Mouse (Mus musculus) MEL (cell line): ENCODE measurements at regions not wholly inside any gene's neighbourhood (a gene's known extent, or its start where the extent isn't known, plus 50 kb on each side); places are given as distances from the start of the nearest gene placed in this dataset.

Experiments
- DNase-seq: peaks from one replicate; pipeline ENCODE4 v3.0.0; 2011; ENCODE audit warnings: low read depth, low spot score
- H3K27ac ChIP-seq: 2 replicates; pipeline ENCODE4 v1.5.1; 2012; ENCODE audit warnings: low read depth, mild to moderate bottlenecking, control low read depth, low read length, moderate library complexity; ENCODE audit not compliant: control insufficient read depth
- H3K27me3 ChIP-seq, 2 experiments: fragments of 150-350 bp in 1 of 2; sonication (generic) in 1 of 2; 2 replicates each; pipeline ENCODE4 v1.6.1; 2012; ENCODE audit warnings: low read length in 2 of 2, mild to moderate bottlenecking in 2 of 2, improper control_type of control experiment in 1 of 2, moderate library complexity in 1 of 2; ENCODE audit not compliant: insufficient read depth in 2 of 2, control insufficient read depth in 1 of 2
- H3K36me3 ChIP-seq, 2 experiments: 2 replicates each; pipeline ENCODE4 v1.6.1; 2012 to 2014; ENCODE audit warnings: low read length in 2 of 2, improper control_type of control experiment in 1 of 2, inconsistent platforms in 1 of 2, mild to moderate bottlenecking in 1 of 2; ENCODE audit not compliant: insufficient read depth in 2 of 2, control insufficient read depth in 1 of 2
- H3K4me1 ChIP-seq, 2 experiments: fragments of 150-350 bp in 1 of 2; sonication (generic) in 1 of 2; 2 replicates each; pipeline ENCODE4 v1.6.1; 2012; ENCODE audit warnings: low read length in 2 of 2, improper control_type of control experiment in 1 of 2, mild to moderate bottlenecking in 1 of 2; ENCODE audit not compliant: insufficient read depth in 2 of 2, control insufficient read depth in 1 of 2
- H3K4me3 ChIP-seq, 2 experiments: fragments of 150-350 bp in 1 of 2; sonication (generic) in 1 of 2; 2 replicates each; pipeline ENCODE4 v1.5.1; 2012; ENCODE audit warnings: low read depth in 2 of 2, low read length in 2 of 2, mild to moderate bottlenecking in 2 of 2, moderate library complexity in 2 of 2, control low read depth in 1 of 2, improper control_type of control experiment in 1 of 2; ENCODE audit not compliant: control insufficient read depth in 1 of 2, insufficient read depth in 1 of 2
- H3K79me2 ChIP-seq: 2 replicates; pipeline ENCODE4 v1.6.1; 2012; ENCODE audit warnings: mild to moderate bottlenecking, low read length, moderate library complexity; ENCODE audit not compliant: control insufficient read depth, poor library complexity, insufficient read depth
- H3K9ac ChIP-seq: 2 replicates; pipeline ENCODE4 v1.6.1; 2012; ENCODE audit warnings: low read depth, mild to moderate bottlenecking, control low read depth, low read length, moderate library complexity; ENCODE audit not compliant: control insufficient read depth, poor library complexity, severe bottlenecking
- H3K9me3 ChIP-seq: fragments of 150-350 bp; sonication (generic); replicated peaks from 2 replicates; pipeline ENCODE4 v1.6.1; 2012; ENCODE audit warnings: mild to moderate bottlenecking, low read length, improper control_type of control experiment, moderate library complexity; ENCODE audit not compliant: insufficient read depth
- BHLHE40 ChIP-seq: IDR thresholded peaks from 2 replicates; pipeline ENCODE4 v1.6.1; 2012; ENCODE audit warnings: low read depth, mild to moderate bottlenecking, inconsistent platforms, low read length, improper control_type of control experiment, borderline replicate concordance
- CHD1 ChIP-seq: IDR thresholded peaks from 2 replicates; pipeline ENCODE4 v1.6.1; 2012; ENCODE audit warnings: low read depth, mild to moderate bottlenecking, inconsistent platforms, low read length, improper control_type of control experiment
- CHD2 ChIP-seq: IDR thresholded peaks from 2 replicates; pipeline ENCODE4 v1.6.1; 2011; ENCODE audit warnings: low read length, improper control_type of control experiment
- EP300 ChIP-seq, 2 experiments: IDR thresholded peaks; 2 replicates each; pipeline ENCODE4 v1.6.1; 2011; ENCODE audit warnings: improper control_type of control experiment in 2 of 2, low read length in 2 of 2, low read depth in 1 of 2, mild to moderate bottlenecking in 1 of 2
- ETS1 ChIP-seq: IDR thresholded peaks from 2 replicates; pipeline ENCODE4 v1.6.1; 2012; ENCODE audit warnings: low read depth, mild to moderate bottlenecking, inconsistent platforms, low read length, improper control_type of control experiment, moderate library complexity
- GABPA ChIP-seq: IDR thresholded peaks from 2 replicates; pipeline ENCODE4 v1.6.1; 2012; ENCODE audit warnings: low read depth, mild to moderate bottlenecking, inconsistent platforms, low read length, improper control_type of control experiment, moderate library complexity
- GATA1 ChIP-seq: IDR thresholded peaks from 2 replicates; pipeline ENCODE4 v1.6.1; 2011; ENCODE audit warnings: low read depth, low read length, improper control_type of control experiment
- MAFK ChIP-seq: IDR thresholded peaks from 2 replicates; pipeline ENCODE4 v1.6.1; 2011; ENCODE audit warnings: low read depth, mild to moderate bottlenecking, low read length, improper control_type of control experiment, borderline replicate concordance
- MAX ChIP-seq: IDR thresholded peaks from 2 replicates; pipeline ENCODE4 v1.6.1; 2011; ENCODE audit warnings: low read length, improper control_type of control experiment
- MAZ ChIP-seq: IDR thresholded peaks from 2 replicates; pipeline ENCODE4 v1.6.1; 2012; ENCODE audit warnings: low read depth, mild to moderate bottlenecking, inconsistent platforms, low read length, improper control_type of control experiment
- MEF2A ChIP-seq: IDR thresholded peaks from 2 replicates; pipeline ENCODE4 v1.6.1; 2014; ENCODE audit warnings: low read depth, mild to moderate bottlenecking, inconsistent platforms, low read length, improper control_type of control experiment; ENCODE audit not compliant: poor library complexity, insufficient replicate concordance, severe bottlenecking; ENCODE audit errors: extremely low read depth
- MXI1 ChIP-seq: IDR thresholded peaks from 2 replicates; pipeline ENCODE4 v1.6.1; 2011; ENCODE audit warnings: mild to moderate bottlenecking, low read depth, low read length, improper control_type of control experiment
- POLR2A ChIP-seq, 2 experiments: IDR thresholded peaks; 2 replicates each; pipeline ENCODE4 v1.6.1; 2011 to 2012; ENCODE audit warnings: low read length in 2 of 2, mild to moderate bottlenecking in 2 of 2, control low read depth in 1 of 2, improper control_type of control experiment in 1 of 2, low read depth in 1 of 2, moderate library complexity in 1 of 2; ENCODE audit not compliant: control insufficient read depth in 1 of 2, insufficient read depth in 1 of 2, poor library complexity in 1 of 2
- POLR2AphosphoS5 ChIP-seq: IDR thresholded peaks from 2 replicates; pipeline ENCODE4 v1.6.1; 2012; ENCODE audit warnings: low read depth, borderline replicate concordance, mild to moderate bottlenecking, inconsistent platforms, low read length, moderate library complexity, mixed read lengths
- RCOR1 ChIP-seq: IDR thresholded peaks from 2 replicates; pipeline ENCODE4 v1.6.1; 2012; ENCODE audit warnings: low read depth, mild to moderate bottlenecking, inconsistent platforms, low read length, improper control_type of control experiment
- SIN3A ChIP-seq: IDR thresholded peaks from 2 replicates; pipeline ENCODE4 v1.6.1; 2012; ENCODE audit warnings: low read length, improper control_type of control experiment, inconsistent platforms
- TCF12 ChIP-seq: IDR thresholded peaks from 2 replicates; pipeline ENCODE4 v1.6.1; 2014; ENCODE audit warnings: low read depth, mild to moderate bottlenecking, inconsistent platforms, low read length, improper control_type of control experiment, moderate library complexity
- UBTF ChIP-seq: IDR thresholded peaks from 2 replicates; pipeline ENCODE4 v1.6.1; 2012; ENCODE audit warnings: low read depth, mild to moderate bottlenecking, inconsistent platforms, low read length, improper control_type of control experiment, moderate library complexity, borderline replicate concordance; ENCODE audit not compliant: insufficient read depth
- ZC3H11A ChIP-seq: IDR thresholded peaks from 2 replicates; pipeline ENCODE4 v1.6.1; 2012; ENCODE audit warnings: low read depth, mild to moderate bottlenecking, inconsistent platforms, low read length, improper control_type of control experiment
- ZMIZ1 ChIP-seq: IDR thresholded peaks from 2 replicates; pipeline ENCODE4 v1.6.1; 2012; ENCODE audit warnings: low read depth, mild to moderate bottlenecking, inconsistent platforms, low read length, improper control_type of control experiment, moderate library complexity

GRCm38 (mm10) chr10:69036096-69036495 lies 115.1 kb upstream of the Rhobtb1 start:
- no peaks in the 10 kb centered on the region for H3K36me3 ChIP-seq
- no peaks in the 10 kb centered on the region for H3K79me2 ChIP-seq
- TF ChIP-seq ZMIZ1 (no peak), EP300 (IDR thresholded peaks at IDR 0.05; ENCODE audit: low read depth in 1 of 2, low read length in 2 of 2) (no peak), MEF2A (no peak), RCOR1 (no peak), ZC3H11A (no peak), TCF12 (no peak)
- no peak overlapping the region for H3K4me3 ChIP-seq
- no peaks in the 10 kb centered on the region for H3K9me3 ChIP-seq
- no peak overlapping the region for H3K9ac ChIP-seq
- no peak overlapping the region for H3K27ac ChIP-seq
- no peak for DNase-seq
- no peaks in the 10 kb centered on the region for H3K27me3 ChIP-seq
- no peaks in the 10 kb centered on the region for H3K4me1 ChIP-seq

- no peak for TF ChIP-seq GATA1
- TF ChIP-seq CHD1 = no peak
- no peak for TF ChIP-seq SIN3A
- no peak for TF ChIP-seq RCOR1
- TF ChIP-seq EP300 (IDR thresholded peaks at IDR 0.05; ENCODE audit: low read depth in 1 of 2, low read length in 2 of 2) = no peak
- TF ChIP-seq MAX = no peak
- TF ChIP-seq MXI1 = no peak
- no peak for TF ChIP-seq POLR2AphosphoS5
- TF ChIP-seq MAZ = no peak
- TF ChIP-seq MEF2A = no peak
- no peak for TF ChIP-seq ETS1
- TF ChIP-seq ZC3H11A = no peak
Observed at GRCm38 (mm10) chr10:69044171-69044651, 107.0 kb upstream of the Rhobtb1 start.

GRCm38 (mm10) chr10:69045275-69045674 lies 106.0 kb upstream of the Rhobtb1 start:
- TF ChIP-seq CHD2 (no peak), BHLHE40 (no peak), MAFK (no peak), UBTF (no peak), GABPA (no peak), POLR2A (IDR thresholded peaks at IDR 0.05; ENCODE audit: control insufficient read depth in 1 of 2, insufficient read depth in 1 of 2, low read depth in 1 of 2, low read length in 2 of 2, poor library complexity in 1 of 2) (no peak)
- Histone ChIP-seq H3K27ac (no peak overlapping the region), H3K36me3 (no peaks in the 10 kb centered on the region), H3K4me3 (no peak overlapping the region), H3K4me1 (no peaks in the 10 kb centered on the region), H3K9ac (no peak overlapping the region), H3K9me3 (no peaks in the 10 kb centered on the region), H3K27me3 (no peaks in the 10 kb centered on the region), H3K79me2 (no peaks in the 10 kb centered on the region)
- no peak for DNase-seq

More at GRCm38 (mm10) chr10:69044171-69044651, 107.0 kb upstream of the Rhobtb1 start:
- Histone ChIP-seq H3K36me3 (no peaks in the 10 kb centered on the region), H3K4me1 (no peaks in the 10 kb centered on the region), H3K9ac (no peak overlapping the region), H3K27ac (no peak overlapping the region), H3K4me3 (no peak overlapping the region), H3K79me2 (no peaks in the 10 kb centered on the region), H3K27me3 (no peaks in the 10 kb centered on the region), H3K9me3 (no peaks in the 10 kb centered on the region)
- no peak for DNase-seq
